Mouse (Mus musculus): ENCODE results near the gene Fam83g. TPM values are rescaled to one million over a fixed set of nuclear protein-coding genes. Genes with fewer than 3 reads are reported as not detected.

Gene Fam83g
- total RNA-seq, 2 experiments from 2014 or later = 0.09 TPM; not detected in 1

DNA sequence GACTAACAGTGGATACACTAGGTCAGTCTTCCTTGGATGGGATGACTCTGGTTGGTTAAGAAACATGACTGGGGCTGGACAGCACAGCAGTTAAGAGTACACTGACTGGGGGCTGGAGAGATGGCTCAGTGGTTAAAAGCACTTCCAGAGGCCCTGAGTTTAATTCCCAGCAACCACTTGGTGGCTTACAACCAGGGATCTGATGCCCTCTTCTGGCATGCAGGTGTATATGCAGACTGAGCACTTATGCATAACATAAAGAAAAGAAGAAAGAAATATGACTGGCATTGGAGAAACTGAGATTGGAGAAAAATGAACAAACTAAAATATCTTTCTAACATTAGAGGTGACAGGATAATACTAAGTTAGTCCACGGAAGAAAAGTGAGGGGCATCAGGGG, 56.6 kb downstream of the Fam83g start:
- peak; percentile 10; the same call in 1 of the 2 replicates for TF ChIP-seq CTCF (IDR thresholded peaks at IDR 0.05)
- intact Hi-C loops (cut with DNase I) = no loop called here
- DNase-seq (ENCODE audit: extremely low spot score in 1 of 2, low spot score in 2 of 2) = no peak
- Histone ChIP-seq H3K27ac (no peak overlapping the region), H3K4me3 (no peak overlapping the region)

DNA sequence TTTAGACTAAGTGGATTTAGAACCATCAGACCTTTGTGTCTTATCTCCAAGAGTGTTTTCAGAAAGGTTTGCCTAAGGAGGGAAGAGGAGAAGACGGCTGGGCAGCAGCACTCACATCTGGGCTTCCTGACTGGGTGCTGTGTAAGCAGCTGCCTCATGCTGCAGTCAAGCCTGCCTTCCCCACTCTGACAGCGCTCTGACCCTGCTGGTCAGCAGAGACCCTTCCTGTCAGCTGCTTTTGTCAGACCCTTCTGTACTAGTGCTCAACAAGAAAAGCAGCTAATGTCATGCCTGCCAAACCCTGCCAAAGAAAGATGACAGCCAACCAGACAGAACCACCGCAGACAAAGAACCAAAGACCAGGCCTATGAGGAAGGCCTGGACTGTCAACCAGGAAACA, 59.9 kb downstream of the Fam83g start:
- DNase-seq (ENCODE audit: extremely low spot score in 1 of 2, low spot score in 2 of 2) = no peak
- Histone ChIP-seq H3K27ac (no peak overlapping the region), H3K4me3 (no peak overlapping the region)
- TF ChIP-seq CTCF (IDR thresholded peaks at IDR 0.05) = no peak
- intact Hi-C loops (cut with DNase I) = no loop called here

DNA sequence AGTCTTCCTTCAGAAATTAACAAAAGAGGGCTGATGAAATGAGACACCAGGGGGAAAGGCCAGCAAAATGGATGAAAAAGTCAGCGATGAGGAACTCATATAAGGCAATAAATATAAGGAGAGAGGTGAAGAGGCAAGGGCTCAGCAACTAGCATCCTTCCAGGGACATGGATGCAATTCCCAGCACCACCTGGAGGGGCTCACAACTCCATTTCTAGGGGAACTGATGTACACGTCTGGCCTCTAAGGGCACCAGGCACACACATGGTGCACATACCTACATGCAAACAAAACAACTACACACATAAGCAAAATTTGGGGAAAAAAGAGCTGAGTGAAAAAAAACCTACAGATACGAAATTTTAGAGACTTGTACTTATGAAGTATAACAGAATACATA, 60.6 kb downstream of the Fam83g start:
- no peak overlapping the region for H3K27ac ChIP-seq
- no peak overlapping the region for H3K4me3 ChIP-seq
- intact Hi-C loops (cut with DNase I) = no loop called here
- TF ChIP-seq CTCF (IDR thresholded peaks at IDR 0.05) = peak; percentile 17
- DNase-seq (ENCODE audit: extremely low spot score in 1 of 2, low spot score in 2 of 2) = no peak

DNA sequence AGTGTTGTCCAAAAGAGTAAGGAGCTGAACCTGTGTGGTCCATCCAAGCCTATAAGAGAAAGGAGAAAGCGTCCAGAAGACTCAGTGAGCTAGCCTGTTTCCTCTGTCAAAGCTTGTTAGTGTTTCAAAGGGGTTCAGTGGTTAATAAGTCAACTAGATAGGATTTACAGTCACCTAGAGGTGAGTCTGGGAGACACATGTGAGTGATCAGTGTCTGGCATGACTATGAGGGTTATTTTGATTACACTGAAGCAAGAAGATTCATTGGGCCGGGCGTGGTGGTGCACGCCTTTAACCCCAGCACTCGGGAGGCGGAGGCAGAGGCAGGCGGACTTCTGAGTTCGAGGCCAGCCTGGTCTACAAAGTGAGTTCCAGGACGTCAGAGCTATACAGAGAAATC, 61.9 kb downstream of the Fam83g start:
- Histone ChIP-seq H3K27ac (no peak overlapping the region), H3K4me3 (no peak overlapping the region)
- no peak for DNase-seq (ENCODE audit: extremely low spot score in 1 of 2, low spot score in 2 of 2)
- intact Hi-C loops (cut with DNase I) = no loop called here
- TF ChIP-seq CTCF (IDR thresholded peaks at IDR 0.05) = no peak

DNA sequence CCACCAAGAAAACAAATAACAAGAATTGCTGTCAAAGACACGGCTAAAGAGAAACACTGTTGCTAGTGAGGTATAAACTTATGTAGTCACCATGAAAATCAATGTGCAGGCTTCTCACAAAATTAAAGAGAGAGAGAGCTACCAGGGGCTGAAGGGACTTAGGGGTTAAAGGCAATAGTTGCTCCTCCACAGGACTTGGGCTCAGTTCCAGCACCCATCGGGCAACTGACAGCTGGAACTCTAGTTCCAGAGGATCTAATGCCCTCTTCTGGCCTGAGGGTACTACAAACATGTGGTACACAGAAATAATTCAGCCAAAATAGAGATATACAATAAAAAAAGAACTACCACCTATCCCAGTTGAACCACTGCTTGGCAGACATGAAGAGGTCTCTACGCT, 63.3 kb downstream of the Fam83g start:
- intact Hi-C loops (cut with DNase I) = no loop called here
- Histone ChIP-seq H3K4me3 (no peak overlapping the region), H3K27ac (no peak overlapping the region)
- no peak for TF ChIP-seq CTCF (IDR thresholded peaks at IDR 0.05)
- no peak for DNase-seq (ENCODE audit: extremely low spot score in 1 of 2, low spot score in 2 of 2)

DNA sequence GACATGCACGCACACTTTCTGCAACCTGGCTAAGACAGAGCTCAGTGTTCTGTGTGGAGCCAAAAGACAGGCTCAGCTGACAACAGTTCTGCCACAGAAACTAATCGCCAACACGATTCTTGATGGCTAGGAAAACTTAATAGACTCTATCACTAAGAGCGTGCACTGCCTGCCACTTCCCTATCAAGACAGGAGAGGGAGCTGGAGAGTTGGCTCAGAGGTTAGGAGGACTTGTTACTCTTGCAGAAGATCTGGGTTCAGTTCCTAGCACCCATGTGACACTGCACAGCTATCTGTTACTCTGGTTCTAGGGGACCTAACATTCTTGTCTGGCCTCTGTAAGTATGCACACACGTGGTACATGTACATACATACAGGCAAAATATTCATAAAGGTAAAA, 67.7 kb downstream of the Fam83g start:
- TF ChIP-seq CTCF (IDR thresholded peaks at IDR 0.05) = peak; percentile 62
- no peak for DNase-seq (ENCODE audit: extremely low spot score in 1 of 2, low spot score in 2 of 2)
- Histone ChIP-seq H3K27ac (no peak overlapping the region), H3K4me3 (no peak overlapping the region)
- intact Hi-C loops (cut with DNase I) = no loop called here

DNA sequence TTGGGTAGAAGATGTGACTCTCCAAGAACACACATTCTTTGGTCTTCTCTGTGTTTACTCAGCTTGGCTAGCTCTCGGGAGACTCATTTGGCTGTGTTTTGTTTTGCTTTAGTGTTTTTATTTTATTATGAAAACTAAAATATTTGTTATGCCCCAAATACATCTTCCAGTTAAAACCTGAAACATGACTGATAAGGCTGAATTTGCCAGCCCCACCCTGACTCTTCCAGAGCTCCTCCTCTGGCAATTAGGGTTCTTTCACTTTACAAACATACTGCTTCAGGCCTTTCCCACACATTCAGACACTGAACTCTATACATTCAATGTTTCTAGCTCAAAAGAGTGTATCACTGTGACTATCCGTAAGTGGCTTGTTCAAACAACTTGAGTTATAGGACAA, 73.3 kb downstream of the Fam83g start:
- Histone ChIP-seq H3K27ac (no peak overlapping the region), H3K4me3 (no peak overlapping the region)
- intact Hi-C loops (cut with DNase I) = no loop called here
- no peak for DNase-seq (ENCODE audit: extremely low spot score in 1 of 2, low spot score in 2 of 2)
- no peak for TF ChIP-seq CTCF (IDR thresholded peaks at IDR 0.05)

Other genes starting within 250 kb of the Fam83g start
- gene Rnf112, start 230.0 kb upstream of the Fam83g start, total RNA-seq (2021) = 100 to 1,000 TPM; 328 to 336 TPM
- 1 to 10 TPM; 2.5 to 2.7 TPM for gene Mfap4, start 198.7 kb upstream of the Fam83g start, total RNA-seq (2021)
- gene Mapk7, start 189.7 kb upstream of the Fam83g start, total RNA-seq (2021) = 10 to 100 TPM; 19.8 to 20.3 TPM
- gene B9d1, start 178.9 kb upstream of the Fam83g start, total RNA-seq (2021) = 10 to 100 TPM; 39.1 to 43.8 TPM
- gene Epn2, start 104.4 kb upstream of the Fam83g start, total RNA-seq (2021) = 100 to 1,000 TPM; 113 TPM
- 1 to 10 TPM; 4.1 TPM for gene Grap, start 30.8 kb upstream of the Fam83g start, total RNA-seq (2021)
- gene Slc5a10, start 36.7 kb downstream of the Fam83g start, total RNA-seq (2021) = not detected
- 10 to 100 TPM; 37.1 to 38.0 TPM for gene Prpsap2, start 78.0 kb downstream of the Fam83g start, total RNA-seq (2021)
- gene Ulk2, start 171.0 kb downstream of the Fam83g start, total RNA-seq (2021) = 10 to 100 TPM; 77.0 to 82.4 TPM
- 10 to 100 TPM; 36.8 to 37.0 TPM for gene Akap10, start 246.2 kb downstream of the Fam83g start, total RNA-seq (2021)

All from left cerebral cortex, adult 2 months (tissue).